Mouse (Mus musculus) ES-Bruce4 (cell line): Measurements from ENCODE around the gene Nup210l. TPM values are rescaled to one million over a fixed set of nuclear protein-coding genes. Genes with fewer than 3 reads are reported as not detected.

Experiments
- H3K27ac ChIP-seq: 2 replicates; pipeline ENCODE4 v1.5.1; 2012; ENCODE audit warnings: low read length, inconsistent platforms; ENCODE audit not compliant: insufficient read depth
- H3K27me3 ChIP-seq: 2 replicates; pipeline ENCODE4 v1.6.1; 2012; ENCODE audit warnings: mild to moderate bottlenecking, low read length, inconsistent platforms; ENCODE audit not compliant: control insufficient read depth, poor library complexity, insufficient read depth, severe bottlenecking
- H3K36me3 ChIP-seq: 2 replicates; pipeline ENCODE4 v1.6.1; 2012; ENCODE audit warnings: inconsistent platforms, mild to moderate bottlenecking, low read length, moderate library complexity; ENCODE audit not compliant: control insufficient read depth, poor library complexity, insufficient read depth, severe bottlenecking
- H3K4me1 ChIP-seq: one replicate; pipeline ENCODE4 v1.8.1; 2011; ENCODE audit warnings: low read length; ENCODE audit not compliant: control insufficient read depth, insufficient read depth
- H3K4me3 ChIP-seq: 2 replicates; pipeline ENCODE4 v1.5.1; 2011; ENCODE audit warnings: low read depth, mild to moderate bottlenecking, low read length
- H3K9ac ChIP-seq: 2 replicates; pipeline ENCODE4 v1.6.1; 2012; ENCODE audit warnings: low read depth, mild to moderate bottlenecking, inconsistent platforms; ENCODE audit not compliant: poor library complexity, severe bottlenecking
- H3K9me3 ChIP-seq: replicated peaks from 2 replicates; pipeline ENCODE4 v1.6.1; 2012; ENCODE audit warnings: mild to moderate bottlenecking, low read length, inconsistent platforms; ENCODE audit not compliant: control insufficient read depth, poor library complexity, insufficient read depth, severe bottlenecking
- CTCF ChIP-seq: IDR thresholded peaks from one replicate; pipeline ENCODE4 v1.8.1; 2011; ENCODE audit warnings: low read depth, low read length
- EP300 ChIP-seq: IDR thresholded peaks from 2 replicates; pipeline ENCODE4 v1.6.1; 2011; ENCODE audit warnings: low read depth, low read length; ENCODE audit not compliant: insufficient read depth
- POLR2A ChIP-seq: IDR thresholded peaks from one replicate; pipeline ENCODE4 v1.8.1; 2011; ENCODE audit warnings: low read length; ENCODE audit not compliant: insufficient read depth
- polyA plus RNA-seq: library from polyadenylated mRNA; stranded (reverse); fragments of >200 nt; gene quantifications from 2 replicates; pipeline ENCODE4 v1.2.4, GENCODE M21; 2011; ENCODE audit warnings: low read depth; ENCODE audit not compliant: missing spikeins, insufficient read depth, insufficient read length

The Nup210l gene
- polyA plus RNA-seq, 1 experiment: 0.73 TPM

DNA sequence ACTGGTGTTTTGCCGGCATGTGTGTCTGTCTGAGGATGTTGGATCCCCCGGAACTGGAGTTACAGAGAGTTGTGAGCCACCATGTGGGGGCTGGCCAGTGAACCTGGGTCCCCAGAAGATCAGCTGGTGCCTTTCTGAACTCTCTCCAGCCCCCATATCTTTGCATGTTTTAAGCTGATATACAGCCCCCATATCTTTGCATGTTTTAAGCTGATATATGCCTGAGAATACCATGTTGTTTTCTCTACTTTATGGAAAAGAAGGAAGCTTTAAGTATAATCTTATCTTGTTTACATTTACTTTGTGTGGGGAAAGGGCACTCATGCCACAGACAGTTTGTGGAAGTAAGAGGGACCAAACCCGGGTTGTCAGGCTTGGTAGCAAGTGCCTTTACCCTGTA lies 75.6 kb downstream of the Nup210l start:
- Histone ChIP-seq H3K27ac (no peak overlapping the region), H3K9ac (no peak overlapping the region), H3K36me3 (no peaks in the 10 kb centered on the region), H3K27me3 (no peaks in the 10 kb centered on the region), H3K9me3 (no peaks in the 10 kb centered on the region), H3K4me1 (no peaks in the 10 kb centered on the region), H3K4me3 (no peak overlapping the region)
- TF ChIP-seq EP300 (no peak), POLR2A (no peak), CTCF (no peak)

- no peak overlapping the region for H3K27ac ChIP-seq
- H3K9ac ChIP-seq: no peak overlapping the region
- no peaks in the 10 kb centered on the region for H3K36me3 ChIP-seq
- H3K27me3 ChIP-seq: no peaks in the 10 kb centered on the region
- no peaks in the 10 kb centered on the region for H3K4me1 ChIP-seq
- TF ChIP-seq CTCF: no peak
- TF ChIP-seq EP300: no peak
- TF ChIP-seq POLR2A: no peak
- H3K4me3 ChIP-seq: no peak overlapping the region
- no peaks in the 10 kb centered on the region for H3K9me3 ChIP-seq
These were observed 79.6 kb downstream of the Nup210l start for GRCm38 (mm10) chr3:90183581-90183980.

DNA sequence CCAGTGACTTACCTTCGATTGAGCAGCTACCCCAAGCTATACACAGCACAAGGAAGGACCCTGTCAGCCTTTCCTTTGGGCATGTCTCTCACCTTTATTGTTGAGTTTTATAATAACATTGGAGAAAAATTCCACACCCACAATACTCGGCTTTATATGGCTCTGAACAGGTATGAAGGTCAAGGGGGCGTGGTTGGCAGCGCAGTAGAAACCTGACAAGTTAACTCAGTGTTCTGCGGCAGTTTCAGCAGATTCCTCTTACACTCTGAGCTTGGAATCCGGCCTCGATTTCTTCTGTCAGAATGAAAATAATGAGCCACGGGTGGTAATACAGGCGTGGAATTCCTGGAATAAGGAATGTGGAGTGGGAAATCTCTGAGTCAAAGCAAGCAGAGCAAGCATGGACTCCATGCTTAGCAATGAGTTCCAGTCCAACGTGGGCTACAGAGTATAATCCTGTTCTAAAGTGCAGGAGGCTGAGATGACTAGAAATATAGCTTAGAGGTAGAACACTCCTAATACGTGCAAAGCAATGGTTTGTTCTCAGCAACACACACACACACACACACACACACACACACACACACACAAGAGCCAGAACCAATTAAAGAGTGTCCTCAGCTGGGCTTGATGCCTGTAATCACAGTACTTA lies 87.1 kb downstream of the Nup210l start:
- H3K9ac ChIP-seq: no peak overlapping the region
- H3K9me3 ChIP-seq: no peaks in the 10 kb centered on the region
- no peak overlapping the region for H3K4me3 ChIP-seq
- no peaks in the 10 kb centered on the region for H3K36me3 ChIP-seq
- H3K4me1 ChIP-seq: no peaks in the 10 kb centered on the region
- no peaks in the 10 kb centered on the region for H3K27me3 ChIP-seq
- H3K27ac ChIP-seq: no peak overlapping the region
- no peak for TF ChIP-seq POLR2A
- no peak for TF ChIP-seq CTCF
- no peak for TF ChIP-seq EP300

DNA sequence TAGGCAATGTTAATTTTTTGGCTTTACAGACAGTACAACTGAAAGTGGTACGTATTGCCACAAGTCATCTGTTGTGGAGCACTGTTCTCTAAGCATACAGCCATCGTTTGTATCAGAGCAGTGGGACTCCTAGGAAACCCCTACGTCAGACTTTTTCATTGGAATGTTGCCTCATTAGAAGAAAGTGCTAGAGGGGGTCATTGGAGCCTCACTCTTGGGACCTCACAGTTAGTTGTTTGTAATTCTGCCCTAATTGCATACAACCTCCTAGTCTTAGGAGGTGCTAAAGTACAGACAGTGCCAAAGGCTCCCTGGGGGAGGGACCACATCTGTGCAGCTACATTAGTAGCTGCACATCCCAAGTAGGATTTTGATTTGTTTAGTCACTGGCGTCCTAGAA lies 90.8 kb downstream of the Nup210l start:
- no peaks in the 10 kb centered on the region for H3K4me1 ChIP-seq
- no peaks in the 10 kb centered on the region for H3K27me3 ChIP-seq
- H3K4me3 ChIP-seq: no peak overlapping the region
- H3K36me3 ChIP-seq: no peaks in the 10 kb centered on the region
- no peak overlapping the region for H3K9ac ChIP-seq
- no peaks in the 10 kb centered on the region for H3K9me3 ChIP-seq
- no peak overlapping the region for H3K27ac ChIP-seq
- TF ChIP-seq CTCF (no peak), POLR2A (no peak), EP300 (no peak)

- H3K4me3 ChIP-seq: no peak overlapping the region
- H3K4me1 ChIP-seq: no peaks in the 10 kb centered on the region
- no peaks in the 10 kb centered on the region for H3K27me3 ChIP-seq
- H3K36me3 ChIP-seq: no peaks in the 10 kb centered on the region
- H3K9me3 ChIP-seq: no peaks in the 10 kb centered on the region
- TF ChIP-seq CTCF (no peak), EP300 (no peak)
- H3K27ac ChIP-seq: no peak overlapping the region
- no peak overlapping the region for H3K9ac ChIP-seq
These were observed 91.7 kb downstream of the Nup210l start for GRCm38 (mm10) chr3:90195644-90196043.

GRCm38 (mm10) chr3:90197548-90197947 lies 93.6 kb downstream of the Nup210l start:
- Histone ChIP-seq H3K27me3 (no peaks in the 10 kb centered on the region), H3K4me3 (no peak overlapping the region), H3K4me1 (no peaks in the 10 kb centered on the region), H3K9me3 (no peaks in the 10 kb centered on the region), H3K27ac (no peak overlapping the region), H3K36me3 (no peaks in the 10 kb centered on the region), H3K9ac (no peak overlapping the region)
- TF ChIP-seq POLR2A (no peak), CTCF (no peak), EP300 (no peak)
